Mouse (Mus musculus): ENCODE data around the gene Pdss2. TPM values are rescaled to one million over a fixed set of nuclear protein-coding genes. Genes with fewer than 3 reads are reported as not detected.

The Pdss2 gene
- polyA plus RNA-seq, 2 experiments: 4.4 to 4.7 TPM

- ATAC-seq (ENCODE audit: insufficient read depth): no peak
- no peak for DNase-seq (ENCODE audit: low read depth in 3 of 3, low spot score in 3 of 3)
- TF ChIP-seq CTCF (IDR thresholded peaks at IDR 0.05; ENCODE audit: low read depth): no peak
- no peak for TF ChIP-seq EP300 (IDR thresholded peaks at IDR 0.05; ENCODE audit: low read depth)
- Histone ChIP-seq H3K36me3 (replicated peaks; ENCODE audit: control insufficient read depth, insufficient read depth, low read depth) (no peaks in the 10 kb centered on the region), H3K27me3 (ENCODE audit: control insufficient read depth, insufficient read depth, low read length) (no peaks in the 10 kb centered on the region), H3K9ac (replicated peaks) (no peak overlapping the region), H3K4me3 (ENCODE audit: insufficient read depth in 1 of 2, low read depth in 2 of 2, low read length in 2 of 2) (no peak overlapping the region), H3K4me2 (ENCODE audit: low read depth) (no peak overlapping the region), H3K4me1 (replicated peaks; ENCODE audit: control insufficient read depth in 2 of 2, insufficient read depth in 2 of 2, low read length in 1 of 2) (peaks cover 9 to 26% of the 10 kb centered on the region in 2 experiments), H3K27ac (no peak overlapping the region), H3K9me3 (ENCODE audit: control insufficient read depth, low read length) (no peaks in the 10 kb centered on the region)
- WGBS (ENCODE audit: insufficient replicate concordance): 49% methylated on average over 6 of the region's 6 CpGs
Observed at GRCm38 (mm10) chr10:43485751-43486268, 264.5 kb downstream of the Pdss2 start.

GRCm38 (mm10) chr10:43487441-43488010, 266.2 kb downstream of the Pdss2 start:
- H3K27me3 ChIP-seq (ENCODE audit: control insufficient read depth, insufficient read depth, low read length): no peaks in the 10 kb centered on the region
- no peaks in the 10 kb centered on the region for H3K36me3 ChIP-seq (replicated peaks; ENCODE audit: control insufficient read depth, insufficient read depth, low read depth)
- no peak overlapping the region for H3K4me3 ChIP-seq (ENCODE audit: insufficient read depth in 1 of 2, low read depth in 2 of 2, low read length in 2 of 2)
- TF ChIP-seq CTCF (IDR thresholded peaks at IDR 0.05; ENCODE audit: low read depth): no peak
- TF ChIP-seq EP300 (IDR thresholded peaks at IDR 0.05; ENCODE audit: low read depth): no peak
- ATAC-seq (ENCODE audit: insufficient read depth) (no peak), DNase-seq (ENCODE audit: low read depth in 3 of 3, low spot score in 3 of 3) (no peak)
- H3K4me2 ChIP-seq (ENCODE audit: low read depth): no peak overlapping the region
- WGBS (ENCODE audit: insufficient replicate concordance): 70% methylated on average over 3 of the region's 3 CpGs
- peaks cover 3 to 11% of the 10 kb centered on the region in 2 experiments for H3K4me1 ChIP-seq (replicated peaks; ENCODE audit: control insufficient read depth in 2 of 2, insufficient read depth in 2 of 2, low read length in 1 of 2)
- H3K9me3 ChIP-seq (ENCODE audit: control insufficient read depth, low read length): no peaks in the 10 kb centered on the region
- no peak overlapping the region for H3K9ac ChIP-seq (replicated peaks)
- H3K27ac ChIP-seq: no peak overlapping the region

- peaks cover 3 to 9% of the 10 kb centered on the region in 2 experiments; a peak in 3 of 4 replicates for H3K4me1 ChIP-seq (replicated peaks; ENCODE audit: control insufficient read depth in 2 of 2, insufficient read depth in 2 of 2, low read length in 1 of 2)
- H3K9me3 ChIP-seq (ENCODE audit: control insufficient read depth, low read length): no peaks in the 10 kb centered on the region
- DNase-seq (ENCODE audit: low read depth in 3 of 3, low spot score in 3 of 3) (no peak), ATAC-seq (ENCODE audit: insufficient read depth) (no peak)
- H3K27ac ChIP-seq: no peak overlapping the region
- TF ChIP-seq CTCF (IDR thresholded peaks at IDR 0.05; ENCODE audit: low read depth) (no peak), EP300 (IDR thresholded peaks at IDR 0.05; ENCODE audit: low read depth) (no peak)
- H3K36me3 ChIP-seq (replicated peaks; ENCODE audit: control insufficient read depth, insufficient read depth, low read depth): no peaks in the 10 kb centered on the region
- H3K4me3 ChIP-seq (ENCODE audit: insufficient read depth in 1 of 2, low read depth in 2 of 2, low read length in 2 of 2): no peak overlapping the region
- H3K27me3 ChIP-seq (ENCODE audit: control insufficient read depth, insufficient read depth, low read length): no peaks in the 10 kb centered on the region
- H3K4me2 ChIP-seq (ENCODE audit: low read depth): no peak overlapping the region
- no peak overlapping the region for H3K9ac ChIP-seq (replicated peaks)
- WGBS (ENCODE audit: insufficient replicate concordance): 56% methylated on average over 4 of the region's 4 CpGs
Observed at GRCm38 (mm10) chr10:43488258-43488657, 267.0 kb downstream of the Pdss2 start.

- WGBS (ENCODE audit: insufficient replicate concordance): 77% methylated on average over 7 of the region's 7 CpGs
- no peak for DNase-seq (ENCODE audit: low read depth in 3 of 3, low spot score in 3 of 3)
Observed at GRCm38 (mm10) chr10:43489139-43489538, 267.9 kb downstream of the Pdss2 start.

GRCm38 (mm10) chr10:43489550-43489949, 268.3 kb downstream of the Pdss2 start:
- H3K9ac ChIP-seq (replicated peaks): no peak overlapping the region
- H3K27me3 ChIP-seq (ENCODE audit: control insufficient read depth, insufficient read depth, low read length): no peaks in the 10 kb centered on the region
- H3K36me3 ChIP-seq (replicated peaks; ENCODE audit: control insufficient read depth, insufficient read depth, low read depth): no peaks in the 10 kb centered on the region; the same call in 1 of the 2 replicates
- DNase-seq (ENCODE audit: low read depth in 3 of 3, low spot score in 3 of 3) (no peak), ATAC-seq (ENCODE audit: insufficient read depth) (peak; percentile 47; the same call in 1 of the 2 replicates)
- peaks cover 3 to 9% of the 10 kb centered on the region in 2 experiments; a peak in 3 of 4 replicates for H3K4me1 ChIP-seq (replicated peaks; ENCODE audit: control insufficient read depth in 2 of 2, insufficient read depth in 2 of 2, low read length in 1 of 2)
- H3K4me3 ChIP-seq (ENCODE audit: insufficient read depth in 1 of 2, low read depth in 2 of 2, low read length in 2 of 2): no peak overlapping the region
- no peak overlapping the region for H3K27ac ChIP-seq
- TF ChIP-seq EP300 (IDR thresholded peaks at IDR 0.05; ENCODE audit: low read depth) (no peak), CTCF (IDR thresholded peaks at IDR 0.05; ENCODE audit: low read depth) (no peak)
- H3K4me2 ChIP-seq (ENCODE audit: low read depth): no peak overlapping the region
- no peaks in the 10 kb centered on the region for H3K9me3 ChIP-seq (ENCODE audit: control insufficient read depth, low read length)
- 34% methylated on average over 6 of the region's 6 CpGs for WGBS (ENCODE audit: insufficient replicate concordance)

More at GRCm38 (mm10) chr10:43489139-43489538, 267.9 kb downstream of the Pdss2 start:
- no peak for TF ChIP-seq CTCF (IDR thresholded peaks at IDR 0.05; ENCODE audit: low read depth)
- TF ChIP-seq EP300 (IDR thresholded peaks at IDR 0.05; ENCODE audit: low read depth): no peak
- Histone ChIP-seq H3K4me2 (ENCODE audit: low read depth) (no peak overlapping the region), H3K4me1 (replicated peaks; ENCODE audit: control insufficient read depth in 2 of 2, insufficient read depth in 2 of 2, low read length in 1 of 2) (peaks cover 3 to 9% of the 10 kb centered on the region in 2 experiments; a peak in 3 of 4 replicates), H3K9me3 (ENCODE audit: control insufficient read depth, low read length) (no peaks in the 10 kb centered on the region), H3K27ac (no peak overlapping the region), H3K36me3 (replicated peaks; ENCODE audit: control insufficient read depth, insufficient read depth, low read depth) (no peaks in the 10 kb centered on the region), H3K9ac (replicated peaks) (no peak overlapping the region), H3K4me3 (ENCODE audit: insufficient read depth in 1 of 2, low read depth in 2 of 2, low read length in 2 of 2) (no peak overlapping the region), H3K27me3 (ENCODE audit: control insufficient read depth, insufficient read depth, low read length) (no peaks in the 10 kb centered on the region)
- no peak for ATAC-seq (ENCODE audit: insufficient read depth)

Measured in liver, embryonic 14.5 days (tissue).